15 mouse cellular contexts compared by ENCODE assay signal in the genomic region with DNA sequence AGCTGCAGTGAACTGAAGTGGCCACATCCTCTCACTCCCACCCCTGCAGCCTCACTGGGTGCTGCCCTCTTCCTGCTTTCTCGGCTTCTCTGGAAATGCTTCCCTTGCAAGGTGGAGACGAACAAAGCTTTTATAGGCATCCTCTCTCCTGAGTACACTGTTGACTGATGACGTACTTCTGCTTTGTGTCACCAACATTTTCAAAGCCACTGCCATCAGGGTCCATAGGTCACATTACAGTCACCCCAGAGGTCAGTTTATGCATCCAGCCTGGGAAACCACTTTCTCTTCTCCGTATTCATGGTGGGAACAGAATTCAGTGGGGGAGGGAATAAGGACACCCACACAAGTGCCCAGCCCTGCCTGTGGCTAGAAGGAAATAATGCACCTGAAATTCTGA. TPM values are rescaled to one million over a fixed set of nuclear protein-coding genes. Genes with fewer than 3 reads are reported as not detected.
A peak's percentile ranks its signal among the peaks of the same experiment; 100 is the strongest.
DNase-seq lines count a peak whose midpoint lies in the region; ATAC-seq lines count a peak whose summit lies in the region.
"Had no signal": no experiment of that assay in that cellular context is flagged by ENCODE, and none has a peak within 500 bp of the region (broad histone marks: within the 10 kb centered on the region; RNA-seq: fewer than 3 reads in every experiment).

No protein-coding gene starts in this region.

- H3K36me3 ChIP-seq in heart, embryonic 15.5 days: no peaks in the 10 kb centered on the region
- H3K36me3 ChIP-seq in liver, embryonic 13.5 days: no peaks in the 10 kb centered on the region
- no peaks in the 10 kb centered on the region for H3K36me3 ChIP-seq in liver, embryonic 11.5 days (ENCODE audit: control insufficient read depth, insufficient read depth, low read length)
- no peaks in the 10 kb centered on the region for H3K36me3 ChIP-seq in limb, embryonic 10.5 days
- H3K36me3 ChIP-seq in midbrain, embryonic 13.5 days: peaks cover 75% of the 10 kb centered on the region
- H3K36me3 ChIP-seq: kidney, embryonic 15.5 days had no signal

- peak overlapping the region; percentile 20; the same call in 1 of the 2 replicates for H3K27ac ChIP-seq in heart, embryonic 15.5 days
- H3K27ac ChIP-seq in liver, embryonic 13.5 days: no peak overlapping the region
- no peak overlapping the region; the same call in 1 of the 2 replicates for H3K27ac ChIP-seq in liver, embryonic 11.5 days (ENCODE audit: low read depth, low read length)
- 0 out of 2 replicates have a peak overlapping the region, but pooled peaks have one; percentile 36 for H3K27ac ChIP-seq in limb, embryonic 10.5 days
- H3K27ac ChIP-seq in midbrain, embryonic 13.5 days: peak overlapping the region; percentile 21
- H3K27ac ChIP-seq: kidney, embryonic 15.5 days had no signal

- no peak for ATAC-seq in heart, embryonic 15.5 days (replicated peaks; ENCODE audit: insufficient number of reproducible peaks, insufficient read depth, low FRiP score, low read depth)
- peak; percentile 61; the same call in 1 of the 2 replicates for ATAC-seq in liver, embryonic 13.5 days (ENCODE audit: low read depth)
- ATAC-seq in liver, embryonic 11.5 days (replicated peaks; ENCODE audit: low FRiP score): no peak
- ATAC-seq in midbrain, embryonic 13.5 days: no peak
- ATAC-seq: Patski had no signal

- no peak overlapping the region for H3K9ac ChIP-seq in heart, embryonic 15.5 days
- H3K9ac ChIP-seq in liver, embryonic 13.5 days: no peak overlapping the region
- no peak overlapping the region for H3K9ac ChIP-seq in liver, embryonic 11.5 days (ENCODE audit: low read depth, low read length)
- H3K9ac ChIP-seq in midbrain, embryonic 13.5 days (replicated peaks): no peak overlapping the region
- H3K9ac ChIP-seq: kidney, embryonic 15.5 days had no signal

- H3K4me1 ChIP-seq in heart, embryonic 15.5 days (replicated peaks): peaks cover 24% of the 10 kb centered on the region
- H3K4me1 ChIP-seq in liver, embryonic 13.5 days (replicated peaks): peaks cover 10% of the 10 kb centered on the region; the same call in 1 of the 2 replicates
- H3K4me1 ChIP-seq in liver, embryonic 11.5 days (replicated peaks; ENCODE audit: control insufficient read depth, insufficient read depth, low read length): no peaks in the 10 kb centered on the region; the same call in 1 of the 2 replicates
- H3K4me1 ChIP-seq in limb, embryonic 10.5 days: peaks cover 17% of the 10 kb centered on the region
- peaks cover 42% of the 10 kb centered on the region for H3K4me1 ChIP-seq in midbrain, embryonic 13.5 days (replicated peaks)

- no peak overlapping the region for H3K4me3 ChIP-seq in heart, embryonic 15.5 days
- no peak overlapping the region for H3K4me3 ChIP-seq in liver, embryonic 13.5 days (replicated peaks)
- no peak overlapping the region for H3K4me3 ChIP-seq in liver, embryonic 11.5 days (ENCODE audit: low read depth, low read length)
- no peak overlapping the region for H3K4me3 ChIP-seq in limb, embryonic 10.5 days
- no peak overlapping the region for H3K4me3 ChIP-seq in midbrain, embryonic 13.5 days (replicated peaks)
- H3K4me3 ChIP-seq: kidney, embryonic 15.5 days had no signal

- no peaks in the 10 kb centered on the region for H3K9me3 ChIP-seq in heart, embryonic 15.5 days (replicated peaks)
- H3K9me3 ChIP-seq in liver, embryonic 13.5 days (replicated peaks): no peaks in the 10 kb centered on the region
- no peaks in the 10 kb centered on the region for H3K9me3 ChIP-seq in liver, embryonic 11.5 days (ENCODE audit: control insufficient read depth, low read length)
- H3K9me3 ChIP-seq in limb, embryonic 10.5 days (replicated peaks): no peaks in the 10 kb centered on the region
- no peaks in the 10 kb centered on the region for H3K9me3 ChIP-seq in midbrain, embryonic 13.5 days
- H3K9me3 ChIP-seq: kidney, embryonic 15.5 days had no signal

- no peak overlapping the region for H3K4me2 ChIP-seq in heart, embryonic 15.5 days
- no peak overlapping the region for H3K4me2 ChIP-seq in liver, embryonic 13.5 days
- H3K4me2 ChIP-seq in liver, embryonic 11.5 days: no peak overlapping the region
- H3K4me2 ChIP-seq in midbrain, embryonic 13.5 days (replicated peaks): no peak overlapping the region
- H3K4me2 ChIP-seq: kidney, embryonic 15.5 days had no signal

- WGBS in heart, embryonic 15.5 days: 12% methylated on average over 4 of the region's 4 CpGs
- WGBS in liver, embryonic 13.5 days (ENCODE audit: insufficient replicate concordance): 10% methylated on average over 4 of the region's 4 CpGs
- WGBS in liver, embryonic 11.5 days: 7% methylated on average over 4 of the region's 4 CpGs
- WGBS in limb, embryonic 10.5 days: 3% methylated on average over 4 of the region's 4 CpGs
- 22% methylated on average over 4 of the region's 4 CpGs for WGBS in midbrain, embryonic 13.5 days

- peaks cover 12% of the 10 kb centered on the region for H3K27me3 ChIP-seq in heart, embryonic 15.5 days
- H3K27me3 ChIP-seq in liver, embryonic 13.5 days: no peaks in the 10 kb centered on the region
- H3K27me3 ChIP-seq in liver, embryonic 11.5 days (replicated peaks; ENCODE audit: control insufficient read depth, insufficient read depth, low read length): peaks cover 3% of the 10 kb centered on the region
- peaks cover 29% of the 10 kb centered on the region for H3K27me3 ChIP-seq in limb, embryonic 10.5 days (ENCODE audit: low read depth, poor library complexity, severe bottlenecking)
- H3K27me3 ChIP-seq in midbrain, embryonic 13.5 days: no peaks in the 10 kb centered on the region
- H3K27me3 ChIP-seq: Patski had no signal

- DNase-seq in heart, adult 18-20 months: no peak
- DNase-seq in liver, embryonic 13.5 days: no peak
- DNase-seq in liver, embryonic 11.5 days (ENCODE audit: low spot score): no peak
- no peak for DNase-seq in limb, embryonic 10.5 days (ENCODE audit: low spot score)
- no peak for DNase-seq in urinary bladder, postnatal 4 days (ENCODE audit: low spot score in 2 of 2)
- DNase-seq: adrenal gland, adult 2 months; heart, postnatal 10 days; layer of hippocampus, adult 9-11 months; left cerebral cortex, postnatal 4 days; right cerebral cortex, postnatal 4 days; thymus, postnatal 25 days had no signal

RNA-seq across cellular contexts. Expression of gene Wscd1, which starts 23.1 kb away (rescaled TPM):
- polyA plus RNA-seq in heart, embryonic 15.5 days (2015; fragmentation: Nextera tagmentation; extraction: Ambion mirVana): 4.8 and 9.0 TPM in 2 replicates
- total RNA-seq in heart, adult 18-20 months (2021): 1 to 10 TPM; 6.7 to 7.2 TPM
- 0.39 TPM in 2 replicates for polyA plus RNA-seq in liver, embryonic 13.5 days (2015; fragmentation: Nextera tagmentation; extraction: Ambion mirVana)
- polyA plus RNA-seq in liver, embryonic 11.5 days (2014; fragmentation: Nextera tagmentation; extraction: Ambion mirVana): 0.97 and 1.2 TPM in 2 replicates
- polyA plus RNA-seq in limb, embryonic 10.5 days (2016; fragmentation: Nextera tagmentation; extraction: Ambion mirVana): 2.0 and 2.5 TPM in 2 replicates
- 79.2 and 82.5 TPM in 2 replicates for polyA plus RNA-seq in midbrain, embryonic 13.5 days (2015; fragmentation: Nextera tagmentation; extraction: Ambion mirVana)

Comparison
In these comparisons a context has a peak if more than half of its experiments do, and no peak if none do; other contexts are left out.
1. H3K27ac ChIP-seq: peak in heart, embryonic 15.5 days (single experiment), limb, embryonic 10.5 days (single experiment) and midbrain, embryonic 13.5 days (single experiment); none in liver, embryonic 13.5 days (single experiment) and liver, embryonic 11.5 days (single experiment).